Mouse (Mus musculus) T-cell, adult 2 months (primary cell): Measurements from ENCODE around the gene Kti12.
A peak's percentile ranks its signal among the peaks of the same experiment; 100 is the strongest.

Source experiments
- DNase-seq: peaks from one replicate; pipeline ENCODE4 v3.0.0; 2022; ENCODE audit warnings: low spot score

Kti12 gene

GRCm38 (mm10) chr4:108869730-108870374 is 22.3 kb downstream of the Kti12 start:
- peak; percentile 58 for DNase-seq

- no peak for DNase-seq
These were observed 26.2 kb downstream of the Kti12 start for GRCm38 (mm10) chr4:108873746-108874145.

- DNase-seq = no peak
These were observed 30.3 kb downstream of the Kti12 start for GRCm38 (mm10) chr4:108877901-108878300.

- DNase-seq = peak; percentile 30
These were observed 31.6 kb downstream of the Kti12 start, which contains the start of gene Rab3b for GRCm38 (mm10) chr4:108878963-108879822. Gene Rab3b, plus strand, starts transcription at chr4:108879063.

GRCm38 (mm10) chr4:108883815-108884214 is 36.2 kb downstream of the Kti12 start:
- DNase-seq = no peak

- DNase-seq = no peak
These were observed 39.9 kb downstream of the Kti12 start for GRCm38 (mm10) chr4:108887456-108887855.

- no peak for DNase-seq
These were observed 43.3 kb downstream of the Kti12 start for GRCm38 (mm10) chr4:108890876-108891275.
